Mouse (Mus musculus) testis, postnatal 10 days (tissue): ENCODE data around the gene Thegl.
"Not testable (repeated sequence)": the region's sequence is repeated elsewhere in the genome, so short reads cannot be mapped to it uniquely, and the experiment has no call there.

Experiments used
- DNase-seq: peaks from one replicate; pipeline ENCODE4 v3.0.0; 2021; ENCODE audit warnings: low spot score

Thegl gene

DNA sequence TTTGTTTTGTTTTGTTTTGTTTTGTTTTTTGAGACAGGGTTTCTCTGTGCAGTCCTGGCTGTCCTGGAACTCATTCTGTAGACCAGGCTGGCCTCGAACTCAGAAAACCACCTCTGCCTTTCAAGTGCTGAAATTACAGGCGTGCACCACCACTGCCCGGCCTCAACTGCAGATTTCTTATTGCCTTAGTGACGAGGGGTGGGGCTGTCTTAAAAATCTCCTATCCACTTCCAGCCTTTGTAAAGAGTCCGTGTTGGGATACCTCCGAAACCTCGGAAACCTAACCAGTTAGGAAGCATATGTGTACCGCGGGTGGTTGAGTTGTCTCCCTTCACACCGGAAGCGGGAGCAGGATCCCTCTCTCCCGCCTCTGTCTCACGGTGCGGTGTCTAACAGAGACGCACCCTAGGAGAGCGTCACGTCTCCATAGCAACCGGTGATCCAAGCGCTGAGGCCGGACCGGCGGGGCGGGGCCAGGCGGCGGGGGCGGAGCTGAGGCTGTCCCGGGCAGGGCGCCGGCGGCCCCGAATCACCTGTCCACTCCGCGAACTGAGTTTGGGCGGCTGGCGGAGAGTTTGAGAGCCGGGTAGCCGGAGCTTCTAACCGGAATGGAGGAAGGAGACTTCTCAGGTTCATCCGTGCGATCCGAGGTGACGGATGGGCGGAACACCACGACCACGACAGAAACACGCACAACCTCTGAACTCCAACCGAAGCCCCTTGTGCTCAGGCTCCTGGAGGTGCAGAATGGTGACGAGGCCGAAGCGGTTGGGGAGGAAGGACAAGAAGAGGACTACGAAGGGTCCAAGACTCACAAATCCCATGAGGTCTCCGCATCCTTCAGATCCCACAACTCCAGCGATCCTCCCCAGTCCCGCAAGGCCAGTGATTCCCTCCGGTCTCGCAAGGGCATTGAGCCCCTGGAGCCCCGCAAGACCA is at the start of gene Thegl:
Gene Thegl, plus strand, starts transcription at position 480 of the 939 bp plus-strand sequence.
- DNase-seq = peak; percentile 90

DNA sequence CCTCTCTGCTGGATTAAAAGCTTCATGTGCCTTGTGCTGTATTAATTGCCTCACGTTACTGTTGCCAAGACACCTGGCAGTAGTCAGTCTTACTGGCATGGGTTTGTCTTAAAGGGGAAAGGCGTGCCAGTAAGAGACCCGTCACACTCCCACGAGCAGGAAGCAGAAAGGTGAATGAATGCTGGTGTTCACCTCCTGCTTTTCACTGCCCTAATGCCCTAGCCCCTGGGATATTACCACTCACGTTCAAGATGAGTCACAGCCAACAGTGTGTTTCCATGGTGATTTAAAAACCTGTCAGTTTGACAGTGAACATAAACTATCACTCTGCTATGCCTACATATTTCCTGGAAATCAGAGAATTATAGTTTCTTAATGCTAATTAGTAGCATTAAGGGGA is 46.6 kb upstream of the Thegl start:
- DNase-seq = no peak

DNA sequence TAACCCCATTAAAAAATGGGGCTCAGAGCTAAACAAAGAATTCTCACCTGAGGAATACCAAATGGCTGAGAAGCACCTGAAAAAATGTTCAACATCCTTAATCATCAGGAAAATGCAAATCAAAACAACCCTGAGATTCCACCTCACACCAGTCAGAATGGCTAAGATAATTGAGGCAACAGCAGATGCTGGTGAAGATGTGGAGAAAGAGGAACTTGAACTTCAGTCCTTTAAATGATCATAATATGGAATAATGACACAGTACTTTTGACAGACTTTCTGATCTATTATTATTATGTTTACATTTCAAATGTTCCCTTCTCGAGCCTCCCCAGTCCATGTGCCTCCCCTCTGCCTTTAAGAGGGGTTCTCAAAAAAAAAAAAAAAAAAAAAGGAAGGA is 44.7 kb upstream of the Thegl start:
- not testable (repeated sequence) for DNase-seq

DNA sequence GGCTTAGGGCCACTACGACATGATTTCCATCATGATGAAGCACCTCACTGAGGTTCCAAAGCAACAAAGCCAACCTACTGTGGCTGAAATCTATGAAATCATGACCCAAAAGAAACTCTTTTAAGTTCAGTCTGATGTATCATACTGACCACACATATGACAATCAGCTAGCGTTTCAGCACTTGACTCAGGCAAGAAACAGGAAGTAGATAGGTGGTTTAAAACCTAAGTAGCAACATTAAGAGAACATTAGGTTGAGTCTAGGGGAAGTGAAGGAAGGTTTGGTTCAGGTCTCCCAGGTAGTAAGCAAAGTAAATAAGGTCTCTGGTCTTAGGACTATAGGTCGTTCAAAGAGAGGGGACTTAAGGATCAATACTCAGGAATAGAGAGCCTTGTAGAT is 42.3 kb upstream of the Thegl start:
- DNase-seq = no peak

DNA sequence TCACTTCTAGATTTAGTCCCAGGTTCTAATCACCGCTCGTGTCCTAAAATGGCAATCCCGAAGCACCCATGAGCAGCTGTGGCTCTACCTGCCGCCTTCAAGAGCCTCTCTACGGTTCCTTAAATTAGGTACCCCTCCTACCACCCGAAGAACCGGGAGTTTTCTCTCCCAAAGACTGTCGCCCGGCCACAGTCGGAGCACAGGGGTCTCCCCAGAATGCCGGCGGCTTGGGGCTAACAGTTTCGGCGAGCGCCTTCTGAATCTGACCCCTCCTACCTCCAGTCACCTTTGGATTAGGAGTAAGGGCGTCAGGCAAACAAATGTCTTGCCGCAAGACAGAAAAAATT is 41.6 kb upstream of the Thegl start:
- DNase-seq = no peak

DNA sequence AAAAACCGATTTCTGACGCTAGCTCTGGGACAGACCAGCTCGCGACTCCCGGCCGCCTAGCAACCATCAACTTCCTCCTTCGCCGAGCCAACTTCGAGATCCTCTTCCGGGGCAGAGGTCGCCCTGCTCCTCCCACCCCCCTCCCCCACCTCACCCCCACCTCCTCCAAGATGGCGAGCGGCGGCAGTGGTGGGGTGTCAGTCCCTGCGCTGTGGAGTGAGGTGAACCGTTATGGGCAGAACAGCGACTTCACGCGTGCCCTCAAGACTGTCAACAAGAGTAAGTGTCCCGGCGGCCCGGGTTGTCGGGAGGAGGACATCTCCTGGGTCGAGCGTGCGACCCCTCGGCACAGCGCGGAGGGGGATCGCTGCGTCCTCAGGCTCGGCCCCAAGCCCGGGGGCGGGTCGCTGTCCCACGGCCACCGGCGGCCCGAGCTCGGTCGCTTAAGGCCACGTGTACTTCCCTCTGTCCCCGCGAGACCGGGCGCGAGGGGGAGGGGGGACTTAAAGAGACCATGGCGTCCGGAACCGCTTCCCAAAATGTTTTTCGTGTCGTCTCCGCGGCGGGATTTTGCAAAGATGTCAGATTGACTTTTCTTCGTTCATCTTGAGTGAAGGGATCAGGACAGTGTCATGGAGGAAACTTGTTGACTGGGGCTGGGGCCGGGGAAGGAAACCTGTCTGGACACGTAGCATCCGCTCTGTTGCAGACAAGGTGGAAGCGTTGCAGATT is 41.1 kb upstream of the Thegl start, which contains the start of gene Srp72:
Gene Srp72, plus strand, starts transcription at position 130 of the 732 bp plus-strand sequence.
- DNase-seq = peak; percentile 91

DNA sequence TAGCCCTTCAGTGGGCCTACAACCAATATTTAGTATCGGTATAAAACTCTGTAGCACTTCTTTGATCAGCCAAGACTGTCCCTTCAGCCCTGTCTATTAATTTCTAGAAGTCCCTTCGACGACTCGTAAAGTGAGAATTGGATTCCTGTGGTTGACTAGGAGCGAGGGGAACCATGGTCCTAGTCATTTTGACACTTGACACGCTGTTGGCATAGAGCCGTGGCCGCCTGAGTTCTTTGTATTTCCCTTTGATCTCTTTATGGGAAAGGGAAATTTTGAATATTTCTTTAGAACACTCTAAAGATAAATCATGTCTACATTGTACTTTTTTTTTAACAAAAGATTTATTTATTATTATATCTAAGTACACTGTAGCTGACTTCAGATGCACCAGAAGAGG is 40.1 kb upstream of the Thegl start:
- no peak for DNase-seq

DNA sequence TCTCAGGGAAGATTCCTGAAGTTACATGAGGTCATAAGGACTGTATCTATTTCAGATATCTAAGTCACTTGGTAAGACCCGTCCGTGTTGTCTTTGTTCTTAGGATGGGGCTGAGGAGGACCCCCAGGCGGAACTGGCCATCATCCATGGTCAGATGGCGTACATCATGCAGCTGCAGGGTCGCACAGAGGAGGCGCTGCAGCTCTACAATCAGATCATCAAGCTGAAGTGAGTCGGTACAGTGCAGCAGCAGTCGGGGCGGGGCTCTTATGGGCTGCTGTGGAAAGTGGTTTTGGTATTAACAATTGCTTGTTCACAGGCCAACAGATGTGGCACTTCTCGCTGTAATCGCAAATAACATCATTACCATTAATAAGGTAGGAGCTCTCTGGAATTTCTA is 31.8 kb upstream of the Thegl start:
- DNase-seq = no peak

DNA sequence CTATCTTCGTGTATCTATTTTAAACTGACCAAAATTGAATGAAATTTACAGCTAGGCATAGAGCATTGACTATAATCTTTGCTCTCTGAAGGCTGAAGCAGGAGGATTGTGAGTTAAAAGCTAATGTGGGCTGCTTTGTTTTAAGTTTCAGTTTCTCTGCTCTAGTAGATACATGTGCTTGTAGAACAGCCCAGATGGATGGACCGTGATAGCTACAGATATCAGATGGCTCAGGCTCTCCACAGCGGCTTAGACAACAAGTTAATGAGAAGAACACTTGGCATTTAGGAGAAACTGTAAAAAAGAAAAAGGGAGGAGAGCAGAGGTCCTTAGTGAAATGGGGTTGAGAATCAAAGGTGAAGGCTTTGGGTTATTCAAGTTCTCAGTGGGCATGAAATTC is 25.0 kb upstream of the Thegl start:
- no peak for DNase-seq

DNA sequence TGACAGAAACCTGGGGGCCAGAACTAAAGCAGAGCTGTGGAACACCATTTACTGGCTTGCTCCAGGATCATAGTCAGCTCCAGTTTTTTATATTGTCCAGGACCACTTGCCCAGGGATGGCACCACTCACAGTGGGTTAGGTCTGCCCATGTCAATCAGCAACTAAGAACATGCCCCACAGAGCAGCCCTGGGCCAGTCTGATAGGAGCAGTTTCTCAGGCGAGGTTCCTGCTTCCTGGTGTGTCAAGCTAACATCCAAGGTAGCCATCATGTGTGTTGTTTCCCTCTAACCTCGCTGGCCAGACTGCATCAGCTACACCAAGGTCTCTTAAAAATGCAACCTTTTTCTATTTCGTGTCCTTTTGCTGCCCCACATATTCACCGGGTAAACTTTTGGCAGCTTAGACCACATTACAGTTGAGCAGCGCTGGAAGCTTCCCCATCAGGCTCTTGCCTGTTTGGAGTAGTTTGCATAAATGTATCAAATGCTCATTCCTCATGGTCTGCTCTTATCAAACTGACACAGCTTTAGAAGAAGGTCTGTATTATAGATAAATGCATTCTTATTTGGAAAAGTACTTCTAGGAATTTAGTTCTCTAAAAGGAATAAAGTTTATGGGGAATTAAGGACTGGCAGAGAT is 22.5 kb upstream of the Thegl start:
- no peak for DNase-seq

DNA sequence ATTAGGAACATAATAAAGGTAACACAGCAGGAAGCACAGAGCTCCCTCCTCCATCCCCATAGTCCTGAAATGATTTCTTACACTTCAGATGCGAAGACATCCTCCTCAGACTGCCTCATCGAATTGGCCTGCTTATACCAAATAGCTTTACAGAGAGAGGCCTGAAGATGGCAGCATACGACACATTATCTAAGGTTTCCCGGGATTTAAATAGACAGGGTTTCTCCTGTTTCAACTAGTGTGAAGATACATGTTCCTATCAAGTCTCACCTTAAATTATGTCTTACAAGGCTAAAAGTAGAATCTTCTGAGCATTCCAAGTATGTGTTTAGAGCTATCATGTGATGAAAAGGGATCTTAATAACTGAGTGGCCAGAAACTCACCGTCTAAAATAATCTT is 17.4 kb upstream of the Thegl start:
- no peak for DNase-seq

DNA sequence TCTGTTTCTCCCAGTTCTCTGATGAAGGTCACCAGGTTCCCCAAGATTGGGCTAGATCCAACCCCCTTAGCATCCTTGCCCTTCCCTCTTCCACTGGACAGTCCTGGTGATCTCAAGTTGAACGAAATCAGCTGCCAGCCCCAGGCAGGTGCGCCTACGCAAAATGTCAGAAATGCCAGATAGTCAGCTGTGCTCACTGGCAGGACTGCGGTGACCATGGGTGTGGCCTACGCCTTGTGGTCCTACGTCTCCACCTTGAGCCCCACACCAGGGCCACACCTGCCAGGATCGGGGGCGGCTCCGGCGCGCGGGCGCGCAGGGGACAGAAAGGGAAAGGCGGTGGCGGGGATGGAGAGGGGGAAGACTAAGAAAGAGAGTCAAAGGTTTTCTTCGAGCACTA is 14.6 kb upstream of the Thegl start:
- DNase-seq = no peak

DNA sequence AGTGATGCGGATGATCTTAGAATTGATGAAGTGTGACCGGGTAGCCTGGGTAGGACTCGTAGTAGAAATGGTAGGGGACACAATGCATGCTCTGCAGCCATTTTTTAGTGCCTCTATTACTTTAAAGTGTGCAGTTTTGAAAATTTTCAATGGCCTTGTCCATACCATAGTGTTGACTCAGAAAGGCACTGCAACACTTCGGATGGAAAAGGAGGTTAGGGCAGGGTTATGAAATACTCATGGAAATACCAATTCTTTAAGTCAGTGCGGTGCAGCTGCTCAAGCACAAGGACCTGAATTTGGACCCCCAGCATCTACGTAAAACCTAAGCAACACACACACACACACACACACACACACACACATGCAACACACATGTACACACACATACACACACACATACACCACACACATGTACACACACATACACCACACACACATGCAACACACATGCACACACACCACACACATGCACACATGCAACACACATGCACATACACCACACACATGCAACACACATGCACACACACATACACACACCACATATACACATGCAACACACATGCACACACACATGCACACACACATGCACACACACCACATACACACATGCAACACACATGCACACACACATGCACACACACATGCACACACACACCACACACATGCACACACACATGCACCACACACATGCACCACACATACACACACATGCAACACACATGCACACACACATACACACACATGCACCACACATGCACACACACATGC is 11.6 kb upstream of the Thegl start, which contains the start of gene Arl9:
Gene Arl9, plus strand, starts transcription at position 5 of the 771 bp plus-strand sequence.
- DNase-seq = no peak

DNA sequence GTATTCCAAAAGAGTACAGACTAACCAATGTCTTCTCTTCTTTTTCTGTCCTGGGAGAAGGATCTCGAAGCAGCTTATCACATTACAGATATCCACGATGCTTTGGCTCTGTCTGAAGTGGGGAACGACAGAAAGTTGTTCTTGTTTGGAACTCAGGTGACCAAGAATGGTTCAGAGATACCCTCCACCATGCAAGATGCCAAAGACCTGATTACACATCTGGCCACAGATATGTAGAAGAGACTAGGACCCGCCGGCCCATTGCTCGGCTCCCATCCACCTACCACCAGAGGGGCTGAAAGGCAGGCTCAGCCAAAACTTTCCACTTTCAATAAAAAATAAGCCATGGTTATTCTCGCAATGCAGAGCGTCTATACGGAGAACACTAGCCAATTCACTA is 5.5 kb upstream of the Thegl start:
- DNase-seq = no peak

DNA sequence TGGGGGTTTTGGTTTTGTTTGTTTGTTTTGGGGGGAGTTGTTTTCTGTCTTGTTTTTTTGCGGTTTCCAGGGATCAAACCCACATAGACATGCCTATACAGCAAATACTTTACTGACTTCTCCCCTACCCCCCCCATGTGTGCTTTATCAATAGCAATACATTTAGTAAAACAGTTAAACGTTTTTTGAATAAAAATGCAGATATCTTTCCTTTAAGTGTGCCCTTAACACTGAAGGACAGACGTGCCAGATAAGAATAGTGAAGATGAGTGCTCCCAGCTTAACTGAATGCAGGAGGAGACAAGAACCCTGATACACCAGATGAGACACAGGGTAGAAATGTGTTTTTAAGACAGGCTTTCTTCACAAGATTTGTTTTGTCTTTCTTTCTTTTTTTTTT is 4.7 kb upstream of the Thegl start:
- no peak for DNase-seq

DNA sequence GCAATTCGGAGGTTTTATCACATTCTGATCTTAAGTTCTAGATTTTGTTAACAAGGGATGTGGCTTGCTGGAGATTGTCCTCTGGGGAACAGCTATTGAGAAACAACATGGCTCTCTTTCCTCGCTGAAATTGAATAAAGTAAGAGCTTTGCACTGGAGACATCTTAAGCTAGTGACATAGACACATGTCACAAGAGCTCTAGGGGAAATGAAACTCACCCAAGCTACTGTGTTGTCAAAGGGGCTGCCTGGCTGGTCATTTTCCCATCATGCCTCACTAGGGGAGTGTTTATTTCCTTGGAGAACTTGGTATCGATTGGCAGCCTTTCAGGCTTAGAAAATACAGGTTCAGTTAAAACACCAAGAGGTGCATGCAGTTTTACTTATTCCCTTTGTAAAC is 2.7 kb upstream of the Thegl start:
- DNase-seq = no peak

DNA sequence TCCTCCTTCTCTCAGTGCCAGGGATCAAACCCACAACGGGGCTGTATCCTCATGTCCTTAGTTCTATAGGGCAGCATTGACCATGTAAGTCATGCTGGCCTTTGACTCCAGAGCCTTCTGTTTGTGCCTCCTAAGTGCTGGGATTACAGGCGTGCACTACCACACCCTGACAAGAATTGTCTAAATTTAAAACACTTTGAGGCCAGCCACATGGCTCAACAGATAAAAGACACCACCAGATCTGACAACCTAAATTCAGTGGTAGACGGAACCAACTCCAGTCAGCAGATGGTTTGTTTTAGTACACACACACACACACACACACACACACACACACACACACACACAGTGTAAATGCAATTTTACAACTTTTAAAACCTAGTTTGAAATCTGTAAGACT is 12.2 kb downstream of the Thegl start:
- DNase-seq = no peak

DNA sequence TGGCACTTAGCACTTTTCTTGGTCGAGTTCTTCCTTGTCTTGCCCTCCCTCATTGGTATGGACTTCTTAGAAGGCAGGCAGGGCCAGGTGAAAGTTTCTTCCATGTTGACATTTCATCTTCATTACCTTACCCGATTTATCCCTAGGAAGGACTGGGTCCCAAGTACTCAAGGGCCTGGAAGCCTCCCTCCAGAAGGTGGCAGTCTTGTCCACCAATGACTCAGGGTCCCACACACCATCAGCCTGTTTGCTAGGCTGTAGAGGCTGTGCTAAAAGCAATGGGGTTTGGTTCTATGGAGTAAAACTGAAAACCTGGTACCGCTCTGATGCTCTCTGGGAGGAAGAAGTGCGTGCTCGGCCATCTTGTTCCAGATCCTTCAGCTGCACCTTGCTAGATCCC is 13.9 kb downstream of the Thegl start:
- peak; percentile 69 for DNase-seq

DNA sequence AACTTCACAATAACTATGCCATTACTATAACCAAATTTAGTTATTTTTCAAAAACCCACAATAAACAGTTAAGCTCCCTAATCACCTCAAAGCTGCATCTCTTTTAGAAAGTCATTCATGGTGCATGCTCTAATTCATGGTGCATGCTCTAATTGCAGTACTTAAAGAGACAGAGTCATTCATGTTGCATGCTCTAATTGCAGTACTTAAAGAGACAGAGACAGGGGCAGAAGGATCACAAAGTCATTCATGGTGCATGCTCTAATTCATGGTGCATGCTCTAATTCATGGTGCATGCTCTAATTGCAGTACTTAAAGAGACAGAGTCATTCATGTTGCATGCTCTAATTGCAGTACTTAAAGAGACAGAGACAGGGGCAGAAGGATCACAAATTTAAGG is 19.3 kb downstream of the Thegl start:
- DNase-seq = not testable (repeated sequence)

DNA sequence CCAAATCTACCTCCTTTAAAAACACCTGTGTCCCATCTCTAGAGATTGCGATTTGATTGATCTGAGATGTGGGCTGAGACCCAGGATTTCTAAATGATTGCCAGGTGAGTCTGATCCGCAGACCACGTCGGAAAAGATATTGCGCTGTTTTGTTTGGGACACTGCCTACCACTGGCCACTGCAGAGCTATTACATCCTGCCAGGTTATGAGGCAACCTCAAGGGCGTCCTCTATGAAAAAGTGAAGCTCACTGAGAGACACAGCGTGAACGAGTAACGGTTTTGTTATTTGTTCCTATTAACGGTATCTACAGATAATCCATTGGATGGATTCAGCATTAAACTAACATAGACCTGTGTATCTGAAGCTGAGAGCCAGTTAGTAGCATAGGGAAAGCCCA is 22.6 kb downstream of the Thegl start:
- DNase-seq = no peak

DNA sequence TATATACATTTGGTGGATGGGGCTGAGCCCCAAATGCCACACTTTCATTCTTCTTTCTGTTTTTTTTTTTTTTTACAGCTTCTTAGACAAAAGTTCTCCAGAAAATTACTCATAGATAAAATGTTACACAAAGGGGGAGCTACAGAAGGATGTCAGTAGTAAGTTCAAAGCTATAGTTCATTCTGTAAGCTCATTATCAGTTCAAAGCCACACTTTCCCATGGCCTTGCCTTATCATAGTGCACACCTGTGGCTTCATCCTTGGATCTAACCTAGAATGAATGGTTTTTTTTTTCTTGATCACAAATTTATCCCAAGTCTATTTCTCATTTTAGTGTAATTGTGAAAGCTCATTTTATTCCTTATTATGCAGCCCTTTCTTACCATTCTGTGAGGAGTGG is 23.6 kb downstream of the Thegl start:
- DNase-seq = no peak

DNA sequence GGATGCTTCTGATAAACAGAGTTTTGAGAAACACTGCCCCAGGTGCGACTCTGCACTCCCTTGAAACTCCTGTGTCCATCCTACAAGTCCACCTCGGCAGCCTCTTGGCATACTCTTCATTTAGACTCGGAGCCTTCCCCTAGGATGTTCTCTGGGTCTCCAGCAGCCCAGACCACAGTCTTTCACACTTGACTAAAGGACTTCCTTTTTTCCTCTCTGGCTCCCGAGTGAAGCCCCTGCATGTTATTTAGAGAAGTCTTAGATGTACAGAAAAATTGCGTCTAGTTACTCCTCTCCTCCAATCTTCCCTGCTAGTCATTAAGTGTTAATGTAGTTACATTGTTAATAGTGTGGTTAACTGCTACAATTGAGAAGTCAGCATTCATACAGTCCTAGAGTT is 28.5 kb downstream of the Thegl start:
- DNase-seq = no peak
